Mouse (Mus musculus) large intestine, adult 2 months (tissue): ENCODE measurements around the gene Spata31d1d. TPM values are rescaled to one million over a fixed set of nuclear protein-coding genes. Genes with fewer than 3 reads are reported as not detected.
"Not testable (repeated sequence)": the region's sequence is repeated elsewhere in the genome, so short reads cannot be mapped to it uniquely, and the experiment has no call there.

Experiments
- DNase-seq: peaks from one replicate; pipeline ENCODE4 v3.0.0-alpha.2; 2012; ENCODE audit warnings: low read depth, low spot score
- WGBS: fragments of 180-500 bp; shearing (Covaris S2); methylation state at CpG from one replicate; pipeline ENCODE4 v1.1.7; 2018; 5-methylcytosine and 5-hydroxymethylcytosine counted together
- polyA plus RNA-seq: library from polyadenylated mRNA; depleted of rRNA; stranded (reverse); fragments of >200 nt; gene quantifications from 2 replicates; pipeline ENCODE4 v1.2.3, GENCODE M21; 2012; rRNA removed

Gene Spata31d1d
- not detected in 2 replicates for polyA plus RNA-seq

GRCm38 (mm10) chr13:59731652-59732051, at the start of gene Spata31d1d:
Gene Spata31d1d (minus strand): TSS chr13:59731752.
- WGBS = 54% methylated on average over 7 of the region's 7 CpGs
- no peak for DNase-seq

DNA sequence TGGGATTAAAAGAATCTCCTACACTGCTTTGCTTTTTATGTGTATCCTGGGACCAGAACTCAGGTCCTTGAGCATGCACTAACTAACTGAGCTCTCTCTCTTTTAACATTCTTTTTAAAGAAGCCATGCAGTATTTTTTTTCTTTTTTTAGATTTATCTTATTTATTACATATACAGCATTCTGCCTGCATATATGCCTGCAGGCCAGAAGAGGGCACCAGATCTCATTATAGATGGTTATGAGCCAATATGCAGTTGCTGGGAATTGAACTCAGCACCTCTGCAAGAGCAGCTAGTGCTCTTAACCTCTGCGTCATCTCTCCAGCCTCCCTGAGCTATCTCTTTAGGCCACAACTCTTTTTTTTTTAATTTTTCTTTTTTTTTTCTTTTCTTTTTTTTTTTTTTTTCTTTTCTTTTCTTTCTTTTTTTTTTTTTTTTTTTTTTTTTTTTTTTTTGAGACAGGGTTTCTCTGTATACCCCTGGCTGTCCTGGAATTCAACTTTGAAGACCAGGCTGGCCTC, 48.3 kb upstream of the Spata31d1d start:
- 95% methylated on average over 1 of the region's 1 CpGs for WGBS
- not testable (repeated sequence) for DNase-seq

GRCm38 (mm10) chr13:59779213-59779612, 47.7 kb upstream of the Spata31d1d start:
- WGBS = 73% methylated on average over 4 of the region's 4 CpGs

DNA sequence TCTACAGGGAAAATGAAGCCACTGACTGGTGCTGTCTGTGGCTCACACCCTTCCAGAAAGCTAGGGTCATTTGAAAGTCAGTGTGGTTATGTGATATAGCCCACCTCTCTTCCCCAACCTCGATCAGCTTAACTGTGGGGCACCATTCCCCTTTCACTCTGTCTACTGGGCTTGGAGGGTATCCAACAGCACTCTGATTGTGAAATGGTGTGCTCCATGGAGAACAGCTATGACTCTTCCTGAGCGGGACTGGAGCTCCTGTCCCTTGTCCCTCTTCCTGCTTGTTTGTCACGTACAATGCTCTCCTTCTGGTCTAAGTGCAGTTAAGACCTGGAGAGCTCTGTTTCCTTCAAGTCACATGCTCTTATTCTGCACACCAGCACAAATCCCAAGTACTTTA, 43.6 kb upstream of the Spata31d1d start:
- 67% methylated on average over 3 of the region's 3 CpGs for WGBS

More at GRCm38 (mm10) chr13:59779213-59779612, 47.7 kb upstream of the Spata31d1d start:
- no peak for DNase-seq

GRCm38 (mm10) chr13:59771257-59771656, 39.7 kb upstream of the Spata31d1d start:
- DNase-seq = no peak
- 16% methylated on average over 9 of the region's 9 CpGs for WGBS

More for the DNA sequence above, 43.6 kb upstream of the Spata31d1d start:
- no peak for DNase-seq

DNA sequence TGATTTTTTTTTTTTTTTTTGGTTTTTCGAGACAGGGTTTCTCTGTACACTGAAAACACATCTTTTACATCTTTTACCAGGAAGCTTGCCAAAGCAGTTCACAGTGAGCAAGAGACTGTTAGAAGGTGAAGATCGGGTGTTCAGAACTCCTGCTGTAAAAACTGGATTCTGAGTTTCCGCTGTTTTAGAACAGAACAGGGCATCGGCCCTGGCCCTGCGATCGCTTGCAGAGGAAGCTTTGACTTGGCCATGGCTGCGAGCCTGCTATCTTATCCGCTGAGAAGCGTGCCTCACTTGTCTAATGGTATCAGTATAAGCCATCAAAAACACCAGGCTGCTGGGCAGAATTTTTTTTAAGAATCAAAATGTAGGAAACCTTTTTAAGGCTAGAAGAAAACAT, 39.3 kb upstream of the Spata31d1d start:
- DNase-seq = no peak
- WGBS = 41% methylated on average over 9 of the region's 9 CpGs

- peak; percentile 57 for DNase-seq
- WGBS = under 1% methylated on average over 28 of the region's 28 CpGs
Observed at GRCm38 (mm10) chr13:59770164-59770562, 38.6 kb upstream of the Spata31d1d start.

DNA sequence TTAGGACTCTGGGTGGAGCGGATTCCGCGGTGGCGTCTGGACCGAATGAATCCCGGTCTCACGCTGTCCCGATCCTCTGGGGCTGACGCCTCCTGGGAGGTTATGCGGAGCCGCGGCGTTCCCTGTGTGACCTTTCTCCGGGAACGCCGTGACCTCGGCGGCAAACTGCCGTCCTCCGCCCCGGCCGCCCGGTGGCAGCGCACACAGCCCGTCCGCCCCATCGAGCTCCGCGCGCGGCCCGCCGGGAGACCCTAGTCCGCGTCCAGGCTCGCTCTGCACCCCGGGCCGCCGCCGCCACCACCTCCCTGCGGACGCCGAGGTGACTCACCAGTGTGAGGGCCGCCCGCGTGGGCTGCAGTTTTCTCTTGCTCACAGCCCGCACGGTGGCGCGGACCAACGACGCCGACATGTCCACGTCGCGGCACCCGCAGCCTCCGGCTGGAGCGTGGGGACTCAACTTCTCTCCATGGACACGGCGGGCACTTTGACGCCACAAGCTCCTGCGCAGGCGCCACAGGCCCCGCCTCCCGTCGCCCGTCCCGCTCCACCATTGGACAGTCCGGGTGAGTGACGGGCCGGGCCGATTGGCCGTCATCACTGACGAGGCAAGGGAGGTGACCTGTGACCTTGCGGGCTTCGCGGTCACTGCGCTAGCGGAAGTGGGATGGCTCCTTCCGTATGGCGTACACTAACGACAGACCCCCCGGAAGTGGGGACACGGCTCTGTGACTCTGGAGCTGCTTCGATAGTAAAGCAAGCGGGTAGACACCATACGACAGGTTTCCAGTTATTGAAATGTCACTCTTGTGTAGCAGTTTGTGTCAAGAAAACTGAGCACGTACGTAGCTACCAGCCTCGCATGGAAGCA, 38.0 kb upstream of the Spata31d1d start, which contains the start of gene Isca1:
Gene Isca1, minus strand, starts transcription at position 515 of the 868 bp plus-strand sequence.
- DNase-seq = peak; percentile 75
- WGBS = under 1% methylated on average over 91 of the region's 91 CpGs

- no peak for DNase-seq
- WGBS = 13% methylated on average over 13 of the region's 13 CpGs
Observed at GRCm38 (mm10) chr13:59768531-59768930, 37.0 kb upstream of the Spata31d1d start.

DNA sequence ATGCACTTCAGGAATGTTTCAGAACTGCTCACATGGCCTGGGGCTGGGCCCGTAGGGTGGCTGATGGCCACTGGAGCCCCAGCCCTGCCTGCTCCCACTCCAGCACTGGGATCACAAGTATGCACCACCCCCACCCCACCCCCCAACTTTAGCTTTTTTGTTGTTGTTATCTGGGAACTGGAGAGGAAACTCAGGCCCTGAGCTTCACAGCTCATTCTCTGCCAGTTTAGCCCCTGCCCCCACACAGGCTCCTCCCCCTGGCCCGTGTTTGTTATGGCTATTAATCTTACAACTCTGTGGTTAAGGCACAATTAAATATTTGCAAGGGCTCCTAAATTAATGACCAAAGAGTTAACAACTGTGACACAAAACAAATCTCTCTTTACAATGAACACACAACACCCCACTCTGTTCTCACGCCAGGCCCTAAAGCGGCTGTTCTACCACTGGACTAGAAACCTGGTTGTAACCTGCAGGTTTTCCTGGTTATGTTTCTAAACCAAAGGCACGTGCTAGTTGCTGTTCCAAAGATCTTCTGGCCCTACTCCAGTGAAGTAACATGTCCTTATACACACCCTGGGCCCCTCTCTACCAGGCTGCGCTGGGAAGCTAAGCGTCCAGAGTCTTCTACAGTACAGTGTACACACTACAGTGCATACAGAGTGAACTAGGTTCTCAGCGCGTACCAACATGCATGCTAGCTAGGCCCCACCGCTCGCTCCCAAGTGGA, 35.4 kb upstream of the Spata31d1d start:
- 50% methylated on average over 11 of the region's 11 CpGs for WGBS
- DNase-seq = no peak

DNA sequence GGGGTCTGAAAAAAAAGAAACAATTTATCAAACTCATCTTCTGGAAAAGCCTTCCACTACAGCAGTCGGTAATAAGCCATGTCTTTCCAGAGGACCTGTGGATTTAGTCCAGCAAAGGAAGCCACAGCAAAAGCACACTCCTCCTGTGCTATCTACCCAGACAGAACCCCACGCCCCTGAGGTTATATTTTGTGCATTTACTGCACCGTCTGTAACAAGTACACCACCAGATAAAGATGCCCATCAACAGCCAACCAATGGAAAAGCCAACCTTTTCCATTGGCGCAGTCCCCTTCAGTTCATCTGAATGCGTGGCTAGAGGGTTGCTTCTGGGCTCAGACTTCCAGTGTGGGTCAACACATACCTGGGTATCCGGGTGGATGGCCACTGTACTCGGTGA, 31.2 kb upstream of the Spata31d1d start:
- no peak for DNase-seq
- WGBS = 88% methylated on average over 7 of the region's 7 CpGs

DNA sequence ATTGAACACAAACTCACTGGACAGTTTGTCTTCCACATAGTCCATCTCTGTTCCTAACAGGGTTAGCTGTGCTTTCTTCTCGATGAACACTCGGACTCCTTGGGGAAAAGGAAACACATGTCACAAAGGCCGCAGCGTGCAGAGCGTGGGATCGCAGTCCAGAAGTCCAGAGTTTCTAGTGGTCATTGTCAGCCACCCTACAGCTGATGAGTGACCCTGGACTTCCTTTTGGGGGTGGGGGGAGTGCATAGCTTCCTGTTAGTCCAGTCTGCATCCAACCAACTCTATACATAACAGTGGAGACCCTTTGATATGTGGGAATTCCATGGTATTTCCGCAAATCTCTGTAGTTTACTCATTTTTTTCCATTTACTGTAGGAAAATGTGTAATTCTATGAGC, 25.4 kb upstream of the Spata31d1d start:
- 92% methylated on average over 7 of the region's 7 CpGs for WGBS

GRCm38 (mm10) chr13:59750310-59750709, 18.8 kb upstream of the Spata31d1d start:
- 74% methylated on average over 12 of the region's 12 CpGs for WGBS
- no peak for DNase-seq

More for the DNA sequence above, 25.4 kb upstream of the Spata31d1d start:
- no peak for DNase-seq

DNA sequence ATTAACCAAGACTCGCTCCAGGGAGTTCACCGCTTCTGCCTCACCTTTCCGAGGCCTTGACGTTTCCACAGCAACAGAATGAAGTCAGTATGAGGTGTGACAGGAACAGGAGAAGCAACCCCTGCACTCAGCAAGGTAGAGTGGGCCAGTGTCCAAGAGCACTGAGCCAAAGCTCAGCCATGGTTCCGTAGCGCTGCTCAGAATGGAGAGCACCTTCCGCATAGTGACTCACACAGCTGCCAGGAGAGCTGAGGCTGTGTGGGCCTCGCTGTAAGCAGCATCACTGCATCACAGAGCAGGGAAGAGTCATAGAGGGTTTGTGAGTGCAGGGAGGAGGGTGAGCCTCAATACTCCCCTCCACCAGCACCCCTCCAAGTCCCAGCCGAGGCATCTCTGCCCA, 15.2 kb upstream of the Spata31d1d start, which contains the start of gene 1700014D04Rik:
Gene 1700014D04Rik, minus strand, starts transcription at position 42 of the 400 bp plus-strand sequence.
- 73% methylated on average over 9 of the region's 9 CpGs for WGBS
- DNase-seq = no peak

- no peak for DNase-seq
- 76% methylated on average over 6 of the region's 6 CpGs for WGBS
Observed at GRCm38 (mm10) chr13:59746164-59746563, 14.6 kb upstream of the Spata31d1d start.

DNA sequence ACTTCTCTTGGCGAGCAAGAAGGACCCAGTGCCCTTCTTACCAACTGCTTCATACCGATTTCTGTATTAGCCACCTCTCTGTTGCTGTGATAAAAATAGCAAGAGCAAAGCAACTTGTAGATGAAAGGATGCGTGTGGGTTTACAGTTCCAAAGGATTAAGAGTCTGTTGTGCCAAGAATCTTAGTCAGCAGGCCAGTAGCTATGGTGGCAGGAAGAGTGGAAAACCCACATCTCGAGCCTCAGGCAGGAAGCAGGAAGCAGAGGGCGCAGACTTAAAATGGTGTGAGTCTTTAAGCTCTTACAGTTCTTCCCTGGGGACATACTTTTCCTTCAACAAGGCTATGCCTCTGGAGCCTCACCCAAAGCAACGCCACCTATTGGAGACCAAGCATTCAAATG, 13.9 kb upstream of the Spata31d1d start:
- 75% methylated on average over 6 of the region's 6 CpGs for WGBS
- no peak for DNase-seq

DNA sequence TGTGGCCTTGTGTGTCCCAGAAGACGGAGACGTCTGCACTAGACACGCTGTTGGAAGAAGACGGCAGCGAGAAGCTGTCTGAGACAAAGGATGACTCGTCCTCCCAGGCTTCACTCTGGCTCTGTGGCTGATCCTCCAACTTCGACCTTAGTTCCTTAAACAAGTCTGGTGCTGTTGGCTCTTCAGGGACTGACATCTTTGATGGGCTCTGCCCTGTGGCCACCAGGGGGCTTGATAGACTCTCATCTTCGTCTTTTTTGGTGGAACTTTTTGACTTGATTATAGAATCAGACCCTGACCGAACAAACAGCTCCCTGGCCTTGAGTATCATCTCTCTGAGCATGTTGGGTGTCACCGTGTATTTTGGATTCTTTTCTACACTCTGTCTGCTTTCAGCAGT, 10.1 kb upstream of the Spata31d1d start:
- WGBS = 66% methylated on average over 10 of the region's 10 CpGs
- no peak for DNase-seq

DNA sequence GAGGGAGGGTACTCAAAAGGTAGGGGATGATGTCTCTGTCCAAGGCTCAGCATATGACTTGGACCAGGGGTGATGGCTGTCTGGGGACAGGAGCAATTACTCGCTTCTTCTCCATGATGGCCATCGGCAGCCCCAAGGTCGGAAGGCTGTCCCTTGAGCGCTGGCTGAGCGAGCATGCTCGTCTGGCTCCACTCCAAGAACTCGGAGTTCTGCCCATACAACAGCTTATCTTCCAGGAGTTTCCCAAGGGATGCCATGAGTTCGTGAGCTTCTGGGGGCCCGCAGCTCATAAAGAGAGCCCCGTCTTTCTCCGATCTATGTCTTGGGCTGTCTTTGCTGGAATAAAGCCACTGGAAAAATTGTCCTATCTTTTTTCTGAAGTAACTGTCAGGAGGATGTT, 9.5 kb upstream of the Spata31d1d start:
- WGBS = 76% methylated on average over 11 of the region's 11 CpGs
- no peak for DNase-seq

GRCm38 (mm10) chr13:59739397-59739796, 7.8 kb upstream of the Spata31d1d start:
- DNase-seq = no peak
- WGBS = 79% methylated on average over 4 of the region's 4 CpGs

GRCm38 (mm10) chr13:59738455-59738854, 6.9 kb upstream of the Spata31d1d start:
- 90% methylated on average over 2 of the region's 2 CpGs for WGBS
- no peak for DNase-seq
